Comparison of ENCODE assay signal across 15 mouse cellular contexts in the genomic region with DNA sequence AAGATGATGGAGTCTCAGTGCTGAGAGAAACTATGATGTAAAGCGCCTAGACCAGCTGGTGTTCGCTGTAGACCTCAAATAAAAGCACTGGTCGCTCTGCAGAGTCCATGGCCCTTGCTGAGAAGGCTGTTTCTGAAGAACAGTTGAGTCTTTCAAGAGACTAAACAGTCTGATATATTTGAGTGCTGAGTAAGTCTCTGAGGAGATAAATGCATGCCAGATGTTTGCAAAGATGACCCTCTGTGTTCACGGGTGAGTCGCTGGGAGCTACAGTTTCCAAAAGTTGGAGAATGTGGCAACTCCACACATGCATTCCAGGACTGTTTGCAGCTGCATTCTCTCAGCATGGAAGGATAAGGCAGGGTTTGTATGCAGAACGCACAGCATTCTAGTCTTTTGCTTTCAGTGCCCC.
DNase-seq lines count a peak whose midpoint lies in the region; ATAC-seq and TF ChIP-seq lines count a peak whose summit lies in the region.
"Had no signal": no experiment of that assay in that cellular context is flagged by ENCODE, and none has a peak within 500 bp of the region (broad histone marks: within the 10 kb centered on the region; RNA-seq: fewer than 3 reads in every experiment).

No protein-coding gene starts in this region.

- intact Hi-C loops in heart, postnatal 14 days (cut with DNase I), result no loop called here

- DNase-seq in heart, embryonic 10.5 days (ENCODE audit: low spot score), result peak; percentile 75
- DNase-seq in heart, postnatal 14 days, result no peak
- DNase-seq in neural tube, embryonic 10.5 days (ENCODE audit: extremely low spot score, low spot score), result peak; percentile 21
- peak; percentile 14 for DNase-seq in yolk sac, embryonic 10.5 days (ENCODE audit: low spot score)
- DNase-seq in right cerebral cortex, postnatal 36 days (ENCODE audit: low spot score in 2 of 2), result no peak
- DNase-seq: adrenal gland, postnatal 36 days; cerebellum, adult 11 months; gastrocnemius, postnatal 10 days; right cerebral cortex, postnatal 4 days had no signal

- TF ChIP-seq POLR2A in embryonic fibroblast, embryonic 13.5 days (IDR thresholded peaks at IDR 0.05; ENCODE audit: low read depth, low read length), result no peak

- 58% methylated on average over 6 of the region's 6 CpGs for WGBS in heart, embryonic 10.5 days
- WGBS in neural tube, embryonic 15.5 days, result 82% methylated on average over 6 of the region's 6 CpGs

- ATAC-seq in neural tube, embryonic 15.5 days (ENCODE audit: low FRiP score), result no peak
- ATAC-seq in CD4-positive, CD25-positive, alpha-beta regulatory T cell, adult 4 months, result no peak
- ATAC-seq: midbrain, embryonic 13.5 days had no signal

- H3K4me1 ChIP-seq in heart, embryonic 10.5 days, result peaks cover 36% of the 10 kb centered on the region
- H3K4me1 ChIP-seq in neural tube, embryonic 15.5 days, result no peaks in the 10 kb centered on the region
- H3K4me1 ChIP-seq in embryonic fibroblast, embryonic 13.5 days (ENCODE audit: control insufficient read depth, insufficient read depth, low read length), result peaks cover 20% of the 10 kb centered on the region
- H3K4me1 ChIP-seq: midbrain, embryonic 13.5 days had no signal

- no peak overlapping the region for H3K4me2 ChIP-seq in neural tube, embryonic 15.5 days
- H3K4me2 ChIP-seq: midbrain, embryonic 13.5 days had no signal

- no peak for TF ChIP-seq CTCF in embryonic fibroblast, embryonic 13.5 days (IDR thresholded peaks at IDR 0.05; ENCODE audit: borderline replicate concordance, insufficient read depth, low read length)

- no peaks in the 10 kb centered on the region for H3K9me3 ChIP-seq in heart, embryonic 10.5 days
- no peaks in the 10 kb centered on the region for H3K9me3 ChIP-seq in neural tube, embryonic 15.5 days (replicated peaks)
- H3K9me3 ChIP-seq: midbrain, embryonic 13.5 days had no signal

- H3K27me3 ChIP-seq in heart, embryonic 10.5 days (ENCODE audit: insufficient read depth, poor library complexity, severe bottlenecking), result no peaks in the 10 kb centered on the region
- H3K27me3 ChIP-seq in neural tube, embryonic 15.5 days (replicated peaks), result no peaks in the 10 kb centered on the region
- H3K27me3 ChIP-seq: midbrain, embryonic 13.5 days had no signal

- no peak overlapping the region for H3K9ac ChIP-seq in neural tube, embryonic 15.5 days (replicated peaks)
- H3K9ac ChIP-seq: liver, embryonic 14.5 days; midbrain, embryonic 13.5 days had no signal

- H3K4me3 ChIP-seq in heart, embryonic 10.5 days, result no peak overlapping the region
- no peak overlapping the region for H3K4me3 ChIP-seq in neural tube, embryonic 15.5 days (replicated peaks)
- H3K4me3 ChIP-seq in embryonic fibroblast, embryonic 13.5 days (ENCODE audit: insufficient read depth, low read length), result no peak overlapping the region
- H3K4me3 ChIP-seq: midbrain, embryonic 13.5 days had no signal

- no peak overlapping the region for H3K27ac ChIP-seq in heart, embryonic 10.5 days
- no peak overlapping the region for H3K27ac ChIP-seq in neural tube, embryonic 15.5 days (replicated peaks)
- peak overlapping the region; percentile 58 for H3K27ac ChIP-seq in embryonic fibroblast, embryonic 13.5 days (ENCODE audit: insufficient read depth, low read length)
- H3K27ac ChIP-seq: kidney, postnatal 0 days; liver, embryonic 14.5 days; midbrain, embryonic 13.5 days had no signal

- no peaks in the 10 kb centered on the region for H3K36me3 ChIP-seq in heart, embryonic 10.5 days
- H3K36me3 ChIP-seq in neural tube, embryonic 15.5 days, result no peaks in the 10 kb centered on the region
- H3K36me3 ChIP-seq: midbrain, embryonic 13.5 days had no signal

Comparison
In these comparisons a context has a peak if more than half of its experiments do, and no peak if none do; other contexts are left out.
1. DNase-seq: peak in heart, embryonic 10.5 days (single experiment), neural tube, embryonic 10.5 days (single experiment) and yolk sac, embryonic 10.5 days (single experiment); none in heart, postnatal 14 days (0 of 2) and right cerebral cortex, postnatal 36 days (0 of 2).